Mouse (Mus musculus): ENCODE results near the gene Ykt6. TPM values are rescaled to one million over a fixed set of nuclear protein-coding genes. Genes with fewer than 3 reads are reported as not detected.

Ykt6 gene
- polyA plus RNA-seq, 1 experiment = 30.8 TPM

DNA sequence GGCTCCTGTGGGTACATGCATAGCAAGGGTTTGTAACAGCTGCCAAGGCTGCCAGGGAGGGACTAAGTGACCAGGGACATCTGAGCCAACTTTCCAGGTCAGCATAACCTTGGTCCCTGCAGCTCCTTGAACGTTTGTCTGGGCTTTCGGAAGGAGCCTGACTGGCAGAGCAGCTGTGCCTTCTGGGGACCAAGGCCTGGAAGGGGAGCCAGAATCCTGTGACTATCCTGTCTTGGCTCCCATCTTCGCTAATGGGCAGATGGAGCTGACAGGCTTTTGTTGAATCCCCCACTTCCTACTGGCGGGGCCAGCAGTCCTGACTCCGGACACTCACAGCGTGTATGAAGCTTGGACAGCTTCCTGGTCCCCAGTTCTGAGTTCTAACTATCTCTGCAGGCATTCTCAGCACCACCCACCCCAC is 59.5 kb downstream of the Ykt6 start:
- no peak for TF ChIP-seq POLR2A (IDR thresholded peaks at IDR 0.05; ENCODE audit: borderline replicate concordance, control insufficient read depth, low read depth, low read length)
- no peak for TF ChIP-seq CTCF (IDR thresholded peaks at IDR 0.05; ENCODE audit: control insufficient read depth, insufficient read depth, low read length)
- 83% methylated on average over 6 of the region's 6 CpGs for WGBS

DNA sequence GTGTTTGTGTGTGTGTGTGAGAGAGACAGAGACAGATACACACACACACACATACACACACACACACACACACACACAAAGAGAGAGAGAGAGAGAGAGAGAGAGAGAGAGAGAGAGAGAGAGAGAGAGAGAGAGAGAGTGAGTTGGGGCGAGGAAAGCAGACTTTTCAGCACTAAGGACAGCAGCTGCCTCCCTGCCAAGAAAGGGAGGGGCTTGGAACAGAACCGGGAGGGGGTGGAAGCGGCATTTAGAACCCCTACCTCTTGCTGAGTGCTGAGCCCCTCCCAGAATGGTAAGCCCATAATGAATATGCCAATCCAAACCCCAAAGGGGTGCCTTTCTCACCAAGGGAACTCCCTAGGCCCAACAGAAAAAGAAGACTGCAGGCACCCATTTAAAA is 60.9 kb downstream of the Ykt6 start:
- WGBS = 4% methylated on average over 2 of the region's 3 CpGs
- TF ChIP-seq CTCF (IDR thresholded peaks at IDR 0.05; ENCODE audit: control insufficient read depth, insufficient read depth, low read length) = no peak

More for the DNA sequence above, 59.5 kb downstream of the Ykt6 start:
- Histone ChIP-seq H3K4me1 (ENCODE audit: control insufficient read depth, insufficient read depth, low read length) (peaks cover 9% of the 10 kb centered on the region), H3K27ac (ENCODE audit: control insufficient read depth, insufficient read depth, low read depth, low read length, poor library complexity) (no peak overlapping the region), H3K4me3 (replicated peaks; ENCODE audit: control insufficient read depth, low read depth, low read length) (no peak overlapping the region)

DNA sequence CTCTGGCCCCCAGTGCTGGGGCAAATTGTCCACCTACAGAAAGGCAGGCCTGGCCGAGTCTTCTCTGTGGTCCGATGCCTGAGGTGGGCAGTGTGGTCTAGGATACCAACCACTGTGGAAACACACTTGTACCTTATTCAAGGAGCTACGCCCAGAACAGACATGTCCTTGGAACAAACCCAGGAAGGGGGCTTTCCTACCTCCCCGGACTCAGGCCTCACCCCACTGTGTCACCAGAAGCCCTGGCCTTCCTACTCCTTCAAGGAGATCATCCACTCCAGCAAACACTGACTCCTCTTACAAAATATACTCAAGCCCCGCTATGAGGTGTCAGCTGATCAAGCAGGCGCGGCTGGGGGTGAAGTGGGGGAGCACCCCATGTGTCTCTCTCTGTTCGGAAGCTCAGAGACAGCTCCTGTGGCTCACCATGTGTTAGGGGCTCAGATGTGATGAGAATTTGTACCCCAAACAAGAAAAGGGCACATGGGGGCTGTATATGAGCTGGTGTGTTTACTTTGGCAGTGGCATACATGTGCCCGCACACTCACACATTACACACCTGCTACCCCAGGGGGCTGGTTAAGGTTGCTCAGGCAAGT is 61.4 kb downstream of the Ykt6 start:
- peaks cover 9% of the 10 kb centered on the region for H3K4me1 ChIP-seq (ENCODE audit: control insufficient read depth, insufficient read depth, low read length)
- 71% methylated on average over 9 of the region's 9 CpGs for WGBS
- TF ChIP-seq POLR2A (IDR thresholded peaks at IDR 0.05; ENCODE audit: borderline replicate concordance, control insufficient read depth, low read depth, low read length) = no peak
- TF ChIP-seq CTCF (IDR thresholded peaks at IDR 0.05; ENCODE audit: control insufficient read depth, insufficient read depth, low read length) = no peak
- no peak overlapping the region for H3K4me3 ChIP-seq (replicated peaks; ENCODE audit: control insufficient read depth, low read depth, low read length)
- no peak overlapping the region for H3K27ac ChIP-seq (ENCODE audit: control insufficient read depth, insufficient read depth, low read depth, low read length, poor library complexity)

More for the DNA sequence above, 60.9 kb downstream of the Ykt6 start:
- H3K27ac ChIP-seq (ENCODE audit: control insufficient read depth, insufficient read depth, low read depth, low read length, poor library complexity) = no peak overlapping the region
- peaks cover 9% of the 10 kb centered on the region for H3K4me1 ChIP-seq (ENCODE audit: control insufficient read depth, insufficient read depth, low read length)
- no peak overlapping the region for H3K4me3 ChIP-seq (replicated peaks; ENCODE audit: control insufficient read depth, low read depth, low read length)

Other genes with a start within 250 kb of the Ykt6 start
- gene Mrps24, start 240.0 kb upstream of the Ykt6 start, polyA plus RNA-seq (2011; ENCODE audit: insufficient read depth, insufficient read length, low replicate concordance, missing spikeins) = 28.2 and 49.7 TPM in 2 replicates
- 4.8 and 6.3 TPM in 2 replicates for gene Urgcp, start 193.3 kb upstream of the Ykt6 start, polyA plus RNA-seq (2011; ENCODE audit: insufficient read depth, insufficient read length, low replicate concordance, missing spikeins)
- 48.8 and 72.4 TPM in 2 replicates for gene Dbnl, start 167.2 kb upstream of the Ykt6 start, polyA plus RNA-seq (2011; ENCODE audit: insufficient read depth, insufficient read length, low replicate concordance, missing spikeins)
- gene Pgam2, start 152.0 kb upstream of the Ykt6 start, polyA plus RNA-seq (2011; ENCODE audit: insufficient read depth, insufficient read length, low replicate concordance, missing spikeins) = 3.9 and 8.6 TPM in 2 replicates
- gene Polm, start 117.7 kb upstream of the Ykt6 start, polyA plus RNA-seq (2011; ENCODE audit: insufficient read depth, insufficient read length, low replicate concordance, missing spikeins) = 16.8 and 42.5 TPM in 2 replicates
- 0.84 and 2.3 TPM in 2 replicates for gene Aebp1, start 93.7 kb upstream of the Ykt6 start, polyA plus RNA-seq (2011; ENCODE audit: insufficient read depth, insufficient read length, low replicate concordance, missing spikeins)
- gene Pold2, start 77.4 kb upstream of the Ykt6 start, polyA plus RNA-seq (2011; ENCODE audit: insufficient read depth, insufficient read length, low replicate concordance, missing spikeins) = 13.9 and 19.9 TPM in 2 replicates
- gene Myl7, start 56.9 kb upstream of the Ykt6 start, polyA plus RNA-seq (2011; ENCODE audit: insufficient read depth, insufficient read length, low replicate concordance, missing spikeins) = not detected in 2 replicates
- gene Gck, start 5.6 kb upstream of the Ykt6 start, polyA plus RNA-seq (2011; ENCODE audit: insufficient read depth, insufficient read length, low replicate concordance, missing spikeins) = 2.8 and 3.7 TPM in 2 replicates
- gene Camk2b, start 110.7 kb downstream of the Ykt6 start, polyA plus RNA-seq (2011; ENCODE audit: insufficient read depth, insufficient read length, low replicate concordance, missing spikeins) = 1.4 and 5.1 TPM in 2 replicates
- gene A730071L15Rik, start 244.3 kb downstream of the Ykt6 start, polyA plus RNA-seq (2011; ENCODE audit: insufficient read depth, insufficient read length, low replicate concordance, missing spikeins) = not detected in 2 replicates
- gene Nudcd3, start 244.7 kb downstream of the Ykt6 start, polyA plus RNA-seq (2011; ENCODE audit: insufficient read depth, insufficient read length, low replicate concordance, missing spikeins) = 13.2 and 25.4 TPM in 2 replicates

Measured in bone marrow, adult 2 months (tissue).